Mouse (Mus musculus) retina, adult 2 months (tissue): ENCODE measurements around the gene Smtnl2.
"Not testable (repeated sequence)": the region's sequence is repeated elsewhere in the genome, so short reads cannot be mapped to it uniquely, and the experiment has no call there.

ENCODE experiments used
- DNase-seq: peaks from one replicate; pipeline ENCODE4 v3.0.0-alpha.2; 2012; ENCODE audit warnings: low read depth, low spot score

Gene Smtnl2

GRCm38 (mm10) chr11:72411093-72411921 is at the start of gene Smtnl2:
Gene Smtnl2 (minus strand): TSS chr11:72411713.
- DNase-seq = no peak

GRCm38 (mm10) chr11:72458502-72458901 is 47.0 kb upstream of the Smtnl2 start:
- DNase-seq = no peak

- no peak for DNase-seq
Observed at GRCm38 (mm10) chr11:72457995-72458496, 46.5 kb upstream of the Smtnl2 start.

GRCm38 (mm10) chr11:72455694-72456093 is 44.2 kb upstream of the Smtnl2 start:
- no peak for DNase-seq

- no peak for DNase-seq
Observed at GRCm38 (mm10) chr11:72453105-72453953, 41.8 kb upstream of the Smtnl2 start.

- DNase-seq = no peak
Observed at GRCm38 (mm10) chr11:72452140-72452665, 40.7 kb upstream of the Smtnl2 start.

- no peak for DNase-seq
Observed at GRCm38 (mm10) chr11:72447475-72447874, 36.0 kb upstream of the Smtnl2 start.

GRCm38 (mm10) chr11:72446311-72447105 is 35.0 kb upstream of the Smtnl2 start:
- DNase-seq = no peak

GRCm38 (mm10) chr11:72440965-72441664 is 29.6 kb upstream of the Smtnl2 start, which contains the start of gene Mybbp1a:
Gene Mybbp1a (plus strand): TSS chr11:72441355.
- peak; percentile 93 for DNase-seq

GRCm38 (mm10) chr11:72440597-72440964 is 29.1 kb upstream of the Smtnl2 start:
- not testable (repeated sequence) for DNase-seq

GRCm38 (mm10) chr11:72438411-72438810 is 26.9 kb upstream of the Smtnl2 start:
- DNase-seq = no peak

- no peak for DNase-seq
Observed at GRCm38 (mm10) chr11:72436756-72437650, 25.5 kb upstream of the Smtnl2 start.

- no peak for DNase-seq
Observed at GRCm38 (mm10) chr11:72436271-72436670, 24.8 kb upstream of the Smtnl2 start.

- no peak for DNase-seq
Observed at GRCm38 (mm10) chr11:72435694-72436045, 24.2 kb upstream of the Smtnl2 start.

- no peak for DNase-seq
Observed at GRCm38 (mm10) chr11:72434963-72435693, 23.6 kb upstream of the Smtnl2 start, which contains the start of gene Ggt6. Gene Ggt6 (plus strand): TSS chr11:72435526.

- DNase-seq = not testable (repeated sequence)
Observed at GRCm38 (mm10) chr11:72430311-72431068, 19.0 kb upstream of the Smtnl2 start.

GRCm38 (mm10) chr11:72429288-72429690 is 17.8 kb upstream of the Smtnl2 start:
- peak; percentile 47 for DNase-seq

- peak; percentile 61 for DNase-seq
Observed at GRCm38 (mm10) chr11:72428694-72429093, 17.2 kb upstream of the Smtnl2 start.
